Mouse (Mus musculus) G1E-ER4 (cell line): ENCODE measurements around the gene Jsrp1. TPM values are rescaled to one million over a fixed set of nuclear protein-coding genes. Genes with fewer than 3 reads are reported as not detected.

Experiments used
- GATA1 ChIP-seq: IDR thresholded peaks from one replicate; pipeline ENCODE4 v1.8.0; 2012; ENCODE audit warnings: low read length, inconsistent platforms
- polyA plus RNA-seq: library from polyadenylated mRNA; stranded (reverse); fragments of >175 nt; gene quantifications from 2 replicates; pipeline ENCODE4 v1.2.3, GENCODE M21; 2012

Gene Jsrp1
- polyA plus RNA-seq, 1 experiment = 0.11 TPM

DNA sequence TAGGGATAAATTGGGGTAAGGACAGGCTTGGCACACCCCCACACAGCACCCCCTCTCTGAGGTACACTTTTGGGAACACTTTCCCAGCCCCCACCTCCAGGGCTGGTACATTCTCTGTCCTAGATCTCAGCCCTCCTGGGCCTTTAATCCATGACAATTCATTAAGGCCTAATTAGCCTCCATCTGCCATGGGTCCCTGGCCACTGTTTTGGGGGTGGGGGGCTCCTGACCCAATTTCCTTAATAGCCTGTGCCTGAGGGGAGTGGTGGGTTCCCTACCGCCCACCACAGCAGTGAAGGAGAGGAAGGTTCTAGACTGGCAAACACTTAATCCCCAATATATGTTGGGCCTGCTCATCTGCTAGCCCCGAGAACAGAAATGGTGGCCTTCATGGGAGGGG lies 28.4 kb upstream of the Jsrp1 start:
- TF ChIP-seq GATA1 = no peak

- TF ChIP-seq GATA1 = no peak
Observed at GRCm38 (mm10) chr10:80839848-80840247, 26.6 kb upstream of the Jsrp1 start.

GRCm38 (mm10) chr10:80838346-80838912 lies 25.1 kb upstream of the Jsrp1 start:
- no peak for TF ChIP-seq GATA1

- TF ChIP-seq GATA1 = no peak
Observed at GRCm38 (mm10) chr10:80837827-80838226, 24.5 kb upstream of the Jsrp1 start.

DNA sequence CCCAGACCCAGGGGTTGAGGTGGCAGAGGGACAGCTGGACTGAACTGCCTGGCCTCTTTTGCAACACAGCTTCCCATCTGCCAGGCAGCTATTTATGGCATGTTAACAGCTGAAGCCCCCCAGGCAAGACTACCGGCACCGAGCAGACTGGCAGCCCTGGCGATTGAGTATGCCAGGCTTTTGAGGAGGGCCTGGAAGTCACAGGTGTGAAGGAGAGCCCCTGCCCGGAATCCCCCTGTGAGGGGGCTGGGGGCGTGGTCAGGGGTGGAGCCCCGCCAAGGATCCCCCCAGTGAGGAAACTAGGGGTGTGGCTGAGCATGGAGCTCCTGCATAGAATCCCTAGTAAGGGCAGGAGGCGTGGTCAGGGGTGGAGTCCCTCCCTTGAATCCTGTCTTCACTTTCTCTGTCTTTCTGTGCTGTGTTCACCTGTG lies 23.7 kb upstream of the Jsrp1 start:
- no peak for TF ChIP-seq GATA1

GRCm38 (mm10) chr10:80835617-80836016 lies 22.3 kb upstream of the Jsrp1 start:
- TF ChIP-seq GATA1 = no peak

GRCm38 (mm10) chr10:80832818-80833217 lies 19.5 kb upstream of the Jsrp1 start:
- no peak for TF ChIP-seq GATA1

- TF ChIP-seq GATA1 = no peak
Observed at GRCm38 (mm10) chr10:80831136-80831535, 17.8 kb upstream of the Jsrp1 start.

DNA sequence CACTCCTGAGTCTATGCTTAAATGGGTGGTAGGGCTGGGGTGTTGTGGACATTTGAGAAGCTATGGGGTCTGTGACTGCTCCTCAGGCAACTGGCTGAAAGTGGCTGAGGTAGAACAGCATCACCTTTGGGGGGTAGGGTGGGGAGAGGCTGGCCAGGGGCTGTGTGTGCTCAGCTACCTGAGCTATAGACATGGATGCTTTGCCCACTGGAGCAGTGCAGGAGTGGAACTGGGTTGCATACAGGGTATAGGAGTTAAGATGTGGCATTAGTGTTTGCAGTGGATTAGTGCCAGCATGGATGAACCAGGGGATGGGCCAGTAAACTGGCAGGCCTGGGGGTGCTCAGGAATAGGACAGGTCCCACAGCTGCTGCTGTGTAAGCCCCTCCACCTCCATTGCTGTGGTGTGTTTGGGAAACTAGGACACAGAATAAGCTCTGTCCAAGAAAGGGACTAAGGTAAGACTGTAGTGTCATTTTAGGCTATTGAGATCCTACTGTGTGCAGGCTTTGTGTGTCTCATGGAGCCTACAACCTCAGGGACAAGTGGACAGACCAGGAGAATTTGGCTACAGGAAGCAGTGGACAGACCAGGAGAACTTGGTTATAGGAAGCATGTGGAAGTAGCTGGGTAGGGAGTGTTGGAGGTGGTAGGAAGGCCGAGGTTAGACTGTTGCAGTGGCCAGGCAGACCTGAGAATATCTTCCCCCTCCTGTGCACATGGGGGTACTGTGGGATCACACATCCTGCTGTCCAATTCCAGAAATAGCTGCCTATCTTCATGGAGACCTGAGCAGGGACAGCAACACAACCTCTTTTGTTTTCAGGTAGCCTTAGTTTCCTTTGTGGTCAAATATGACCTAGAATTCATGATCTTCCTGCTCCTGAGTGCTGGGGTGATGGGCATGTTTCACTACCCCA lies 16.3 kb upstream of the Jsrp1 start:
- TF ChIP-seq GATA1 = no peak

DNA sequence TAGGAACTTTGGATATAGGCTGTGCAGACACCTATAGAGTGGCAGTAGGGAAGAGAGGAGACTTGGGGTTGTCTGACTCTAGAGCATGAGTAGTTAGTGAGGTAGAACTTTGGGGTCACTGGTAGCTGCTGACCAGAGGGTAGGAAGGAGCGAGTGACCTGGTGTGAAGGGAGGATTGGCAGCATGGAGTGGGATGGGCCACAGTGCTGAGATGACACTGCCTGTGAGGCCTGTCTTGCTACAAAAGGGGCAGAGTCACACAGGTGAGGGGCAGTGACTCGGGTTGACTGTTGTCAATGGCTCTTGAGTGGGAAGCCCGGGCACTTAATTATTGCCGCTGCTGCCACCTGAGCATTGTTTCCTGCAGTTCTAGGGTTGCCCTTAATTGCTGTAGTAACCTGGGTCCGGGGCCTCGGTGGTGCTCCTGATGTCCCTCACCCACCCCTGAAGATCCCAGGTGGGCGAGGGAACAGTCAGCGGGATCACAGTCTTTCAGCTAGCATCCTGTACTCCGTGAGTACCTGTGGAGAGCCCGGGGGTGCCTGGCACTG lies 14.6 kb upstream of the Jsrp1 start:
- TF ChIP-seq GATA1 = no peak

DNA sequence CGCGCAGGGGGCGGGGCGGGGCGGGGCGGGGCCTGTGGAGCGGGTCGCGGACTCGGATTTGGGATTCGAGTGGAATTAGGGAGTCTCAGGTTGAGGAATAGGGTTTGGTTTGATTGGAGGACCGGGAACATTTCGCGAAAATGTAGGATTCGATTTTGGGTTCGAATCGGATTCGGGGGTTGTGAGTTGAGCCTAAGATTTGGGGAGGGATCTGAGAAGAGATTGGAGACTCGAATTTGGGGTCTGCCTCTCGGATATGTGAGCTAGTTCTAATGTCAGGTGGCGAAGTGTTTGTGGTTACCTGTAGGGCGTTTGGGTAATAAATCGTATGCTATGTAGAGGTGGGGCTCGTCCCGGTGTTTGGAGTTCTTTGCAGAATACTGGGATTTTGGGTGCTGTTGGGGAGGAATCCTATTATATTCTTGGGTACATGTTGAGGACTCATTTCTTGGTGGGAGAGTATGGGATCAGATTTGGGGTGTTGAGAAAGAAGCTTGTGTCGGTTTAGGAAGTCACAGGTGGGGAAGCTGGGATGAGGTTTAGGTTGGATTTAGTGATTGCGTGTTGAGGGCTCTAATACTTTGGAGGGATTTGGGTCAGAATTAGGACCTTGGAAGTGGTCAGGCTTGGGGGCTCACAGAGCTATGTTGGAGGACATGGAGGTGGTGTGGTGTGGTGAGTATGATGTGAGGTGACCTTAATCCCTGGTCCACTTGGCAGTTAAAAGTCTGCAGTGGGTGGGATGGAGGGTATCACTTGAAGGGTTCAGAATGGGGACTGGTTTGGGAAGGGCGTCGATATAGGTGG lies 14.0 kb upstream of the Jsrp1 start:
- TF ChIP-seq GATA1 = no peak

GRCm38 (mm10) chr10:80826151-80827062 lies 13.1 kb upstream of the Jsrp1 start, which contains the start of gene Oaz1:
Gene Oaz1, plus strand, starts transcription at chr10:80826656.
- no peak for TF ChIP-seq GATA1

GRCm38 (mm10) chr10:80824827-80825226 lies 11.5 kb upstream of the Jsrp1 start:
- TF ChIP-seq GATA1 = no peak

DNA sequence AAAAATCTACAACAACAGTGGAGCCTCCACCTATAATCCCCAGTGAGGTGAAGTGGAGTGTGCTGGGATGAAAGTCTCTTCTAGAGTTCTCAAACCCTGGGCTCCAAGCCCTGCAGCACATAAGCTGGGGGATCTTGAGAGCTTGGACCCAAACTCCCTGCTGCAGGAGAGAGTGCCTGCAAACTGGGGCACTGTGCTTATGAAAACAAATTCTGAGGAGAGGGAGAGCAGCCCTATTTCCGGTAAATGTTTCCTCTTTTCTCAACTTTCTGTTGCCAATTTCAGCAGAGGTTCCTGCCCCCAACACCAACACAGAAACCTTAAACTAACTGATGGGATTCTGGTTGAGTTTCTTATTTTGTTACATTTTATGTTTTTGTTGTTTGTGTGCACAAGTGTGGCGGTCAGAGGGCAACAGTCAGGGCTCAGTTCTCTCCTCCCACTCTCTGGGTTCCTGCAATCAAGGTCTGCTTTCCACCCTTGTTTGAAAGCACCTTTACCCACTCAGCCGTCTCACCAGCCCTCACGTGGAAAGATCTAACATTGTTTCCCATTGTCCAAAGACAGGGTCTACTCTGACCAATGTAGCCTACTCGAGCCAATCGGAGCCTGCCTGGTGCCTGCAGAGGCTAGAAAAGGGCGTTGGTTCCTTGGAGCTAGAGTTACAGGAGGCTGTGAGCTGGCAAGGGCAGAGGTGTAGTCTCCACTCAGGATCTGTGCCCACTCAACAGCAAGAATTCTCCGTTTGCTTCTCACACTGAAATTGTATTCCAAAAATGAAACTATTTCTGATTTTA lies 10.7 kb upstream of the Jsrp1 start:
- TF ChIP-seq GATA1 = no peak
